Mouse (Mus musculus) cortical plate, adult 2 months (tissue): ENCODE data around the gene Kcnj13. TPM values are rescaled to one million over a fixed set of nuclear protein-coding genes. Genes with fewer than 3 reads are reported as not detected.

ENCODE experiments used
- H3K27ac ChIP-seq: fragments of 200-500 bp; 2 replicates; pipeline ENCODE4 v1.5.1; 2012; ENCODE audit warnings: low read length, control low read depth, inconsistent platforms; ENCODE audit not compliant: insufficient read depth
- H3K4me1 ChIP-seq: fragments of 200-500 bp; 2 replicates; pipeline ENCODE4 v1.6.1; 2011; ENCODE audit warnings: low read length; ENCODE audit not compliant: control insufficient read depth, insufficient read depth
- H3K4me3 ChIP-seq: fragments of 200-500 bp; 2 replicates; pipeline ENCODE4 v1.5.1; 2011; ENCODE audit warnings: mild to moderate bottlenecking, low read length, control low read depth; ENCODE audit not compliant: insufficient read depth
- CTCF ChIP-seq: fragments of 200-500 bp; IDR thresholded peaks from 2 replicates; pipeline ENCODE4 v1.5.1; 2011; ENCODE audit warnings: mild to moderate bottlenecking, control low read depth, low read length; ENCODE audit not compliant: insufficient read depth; ENCODE audit errors: extremely low read depth
- POLR2A ChIP-seq: fragments of 200-500 bp; IDR thresholded peaks from 2 replicates; pipeline ENCODE4 v1.6.1; 2011; ENCODE audit warnings: mild to moderate bottlenecking, low read length, control low read depth; ENCODE audit not compliant: insufficient read depth; ENCODE audit errors: extremely low read depth
- polyA plus RNA-seq: library from polyadenylated mRNA; depleted of rRNA; stranded (reverse); fragments of >200 nt; gene quantifications from 2 replicates; pipeline ENCODE4 v1.2.3, GENCODE M21; 2012; rRNA removed

Kcnj13 gene
- 1.8 and 3.3 TPM in 2 replicates for polyA plus RNA-seq

DNA sequence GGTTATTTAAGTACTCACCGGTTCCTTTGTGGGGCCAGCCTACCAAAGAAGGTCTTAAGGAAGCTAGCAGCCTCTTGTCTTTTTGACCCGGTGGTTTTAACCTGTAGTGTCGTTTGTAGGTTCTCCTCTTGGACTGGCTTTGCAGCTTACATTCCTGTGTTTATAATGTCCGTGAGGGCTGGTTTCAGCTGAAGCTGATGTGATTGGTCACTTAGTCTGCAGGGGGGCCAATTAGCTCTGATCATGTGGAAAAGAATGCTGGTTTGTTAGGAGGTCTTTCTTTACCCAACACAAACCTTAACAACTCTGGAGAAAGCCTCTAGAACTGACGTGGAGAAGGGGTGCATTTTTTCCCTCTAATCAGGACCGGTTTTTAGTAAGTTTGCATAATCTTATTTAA lies at the start of gene Kcnj13:
Gene Kcnj13 (minus strand): TSS at position 136 of the 400 bp plus-strand sequence.
- Histone ChIP-seq H3K4me1 (peaks cover 2% of the 10 kb centered on the region; the same call in 1 of the 2 replicates), H3K4me3 (no peak within 1 kb of the TSS), H3K27ac (no peak within 1 kb of the TSS)
- no peak for TF ChIP-seq POLR2A
- no peak for TF ChIP-seq CTCF

DNA sequence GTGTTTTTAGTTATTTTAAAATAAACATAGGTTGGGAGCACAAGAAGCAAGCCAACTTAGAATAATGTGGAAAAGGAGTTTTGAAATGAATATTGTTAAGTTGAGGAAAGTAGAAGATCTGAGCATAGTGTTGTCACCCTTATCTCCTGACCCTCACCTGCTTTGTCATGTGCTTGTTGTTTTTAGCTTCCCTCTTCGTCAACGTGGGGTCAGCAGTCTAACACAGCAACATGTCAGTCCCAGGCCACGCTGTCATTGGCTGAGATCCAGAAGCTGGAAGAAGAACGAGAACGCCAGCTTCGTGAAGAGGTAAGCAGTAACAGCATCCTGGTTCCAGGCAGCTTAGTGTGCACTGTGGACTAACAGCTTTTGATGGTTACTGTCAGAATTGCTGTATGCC lies 42.1 kb upstream of the Kcnj13 start:
- H3K4me3 ChIP-seq = no peak overlapping the region
- TF ChIP-seq POLR2A (no peak), CTCF (no peak)
- H3K4me1 ChIP-seq = no peaks in the 10 kb centered on the region

DNA sequence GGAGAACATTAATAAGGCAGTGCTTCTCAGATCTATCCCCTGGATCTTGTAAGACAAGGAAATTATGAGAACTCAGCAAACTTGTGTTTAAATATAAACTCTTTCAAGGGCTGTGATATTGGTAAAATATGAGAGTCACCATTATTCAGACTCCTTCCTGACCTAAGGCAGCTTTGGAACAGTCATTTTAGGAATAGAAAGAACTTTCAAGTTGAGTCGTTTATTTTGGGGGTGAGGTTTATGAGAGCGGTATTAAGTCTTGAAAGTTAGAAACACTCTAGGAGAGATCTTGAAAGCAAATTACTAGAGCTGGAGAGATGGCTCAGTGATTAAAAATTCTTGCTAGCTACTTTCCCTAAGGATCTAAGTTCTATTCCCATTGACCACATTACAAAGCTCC lies 40.6 kb upstream of the Kcnj13 start:
- TF ChIP-seq CTCF = no peak
- no peak for TF ChIP-seq POLR2A
- Histone ChIP-seq H3K27ac (no peak overlapping the region), H3K4me1 (no peaks in the 10 kb centered on the region), H3K4me3 (no peak overlapping the region)

More for the DNA sequence above, 42.1 kb upstream of the Kcnj13 start:
- H3K27ac ChIP-seq = no peak overlapping the region

GRCm38 (mm10) chr1:87418733-87419132 lies 24.2 kb upstream of the Kcnj13 start:
- no peak overlapping the region for H3K4me3 ChIP-seq
- H3K27ac ChIP-seq = no peak overlapping the region
- no peak for TF ChIP-seq POLR2A
- TF ChIP-seq CTCF = peak; percentile 40; the same call in 1 of the 2 replicates
- H3K4me1 ChIP-seq = no peaks in the 10 kb centered on the region

DNA sequence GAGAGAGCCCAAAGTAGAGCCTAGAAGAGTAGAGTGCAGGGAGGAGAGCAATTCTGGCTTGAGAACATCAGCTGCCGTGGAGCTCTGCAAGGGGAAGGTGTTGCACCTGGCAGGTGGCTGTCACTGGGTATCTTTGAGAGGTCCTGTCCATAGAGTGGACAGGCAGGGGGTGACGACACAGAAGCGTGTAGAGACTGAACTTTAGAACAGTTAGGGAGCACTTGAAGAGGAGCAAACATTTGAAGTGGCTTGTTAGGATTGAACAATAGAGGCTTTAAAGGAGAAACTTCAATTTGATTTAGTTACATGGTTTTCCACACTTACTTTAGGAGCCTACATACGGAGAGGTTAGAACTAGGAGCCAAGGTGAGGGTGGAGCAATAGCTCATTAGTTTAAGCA lies 14.9 kb upstream of the Kcnj13 start:
- H3K4me3 ChIP-seq = no peak overlapping the region
- TF ChIP-seq CTCF (no peak), POLR2A (no peak)
- H3K4me1 ChIP-seq = peaks cover 2% of the 10 kb centered on the region; the same call in 1 of the 2 replicates

DNA sequence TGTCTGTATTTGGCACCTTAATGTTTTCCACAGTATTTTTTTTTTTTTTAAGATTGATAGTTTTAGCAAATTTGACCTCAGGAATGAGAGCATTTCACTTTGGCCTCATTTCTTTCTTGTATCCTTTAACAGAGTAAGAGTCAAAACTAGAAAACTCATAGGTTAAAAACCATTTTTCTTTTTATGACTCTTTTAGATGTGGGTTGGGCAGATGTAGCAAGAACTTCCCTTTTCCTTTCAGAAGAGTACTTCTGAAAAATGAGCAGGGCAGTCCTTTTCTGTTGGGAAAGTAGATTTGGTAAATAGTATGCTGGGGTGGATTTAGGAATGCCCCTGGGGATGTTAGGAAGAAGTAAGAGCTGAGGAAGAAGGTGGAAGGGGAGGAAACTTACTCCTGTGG lies 11.5 kb upstream of the Kcnj13 start:
- Histone ChIP-seq H3K4me3 (no peak overlapping the region), H3K27ac (no peak overlapping the region), H3K4me1 (peaks cover 2% of the 10 kb centered on the region; the same call in 1 of the 2 replicates)
- TF ChIP-seq CTCF (no peak), POLR2A (no peak)

More for the DNA sequence above, 14.9 kb upstream of the Kcnj13 start:
- H3K27ac ChIP-seq = no peak overlapping the region

- no peak overlapping the region for H3K27ac ChIP-seq
- peaks cover 2% of the 10 kb centered on the region; the same call in 1 of the 2 replicates for H3K4me1 ChIP-seq
- TF ChIP-seq CTCF (no peak), POLR2A (no peak)
- H3K4me3 ChIP-seq = no peak overlapping the region
These were observed 10.2 kb upstream of the Kcnj13 start for GRCm38 (mm10) chr1:87404710-87405109.

GRCm38 (mm10) chr1:87396923-87397586 lies 2.5 kb upstream of the Kcnj13 start:
- no peak overlapping the region for H3K27ac ChIP-seq
- TF ChIP-seq CTCF (no peak), POLR2A (no peak)
- peaks cover 2% of the 10 kb centered on the region; the same call in 1 of the 2 replicates for H3K4me1 ChIP-seq
- H3K4me3 ChIP-seq = no peak overlapping the region

DNA sequence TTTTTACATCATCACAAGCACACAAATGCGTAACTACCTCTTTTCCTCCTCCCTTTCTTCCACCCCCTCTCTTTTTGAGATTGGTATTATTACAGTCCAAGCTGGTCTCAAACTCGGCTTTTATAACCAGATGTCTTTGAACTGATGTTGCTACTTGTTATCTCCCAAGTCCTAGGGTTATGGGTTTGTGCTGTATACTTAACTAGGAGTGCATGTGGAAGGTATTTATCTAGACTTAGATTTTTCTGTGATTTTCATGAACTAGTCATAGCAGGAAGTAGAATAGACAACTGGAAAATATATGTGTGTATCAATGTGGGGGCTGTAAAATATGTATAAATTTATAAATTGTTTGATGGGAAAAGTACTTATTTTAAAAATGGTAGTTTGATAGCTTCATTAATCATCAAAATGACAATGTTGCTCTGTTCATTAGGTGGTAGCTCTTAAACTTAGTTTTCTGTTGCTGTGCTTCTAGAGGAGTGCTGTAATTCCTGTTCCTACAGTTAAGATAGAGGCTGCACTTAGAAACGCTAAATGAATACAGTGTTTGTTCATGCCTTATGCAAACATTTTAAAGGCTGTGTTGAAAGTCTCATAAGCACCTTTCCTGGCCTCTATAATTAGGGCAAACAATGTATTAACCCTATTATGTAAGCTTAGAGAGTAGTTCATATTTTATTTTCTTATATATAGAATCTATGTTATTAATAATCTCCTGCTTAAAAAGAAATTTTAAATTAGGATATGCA lies 909 bp downstream of the Kcnj13 start:
- Histone ChIP-seq H3K4me1 (peaks cover 2% of the 10 kb centered on the region; the same call in 1 of the 2 replicates), H3K27ac (no peak overlapping the region), H3K4me3 (no peak overlapping the region)
- TF ChIP-seq POLR2A = no peak
- TF ChIP-seq CTCF = no peak
